Mouse (Mus musculus) lung, postnatal 0 days (tissue): ENCODE measurements at regions not wholly inside any gene's neighbourhood (a gene's known extent, or its start where the extent isn't known, plus 50 kb on each side); places are given as distances from the start of the nearest gene placed in this dataset.
"Not testable (repeated sequence)": the region's sequence is repeated elsewhere in the genome, so short reads cannot be mapped to it uniquely, and the experiment has no call there.

Experiments
- CTCF ChIP-seq: IDR thresholded peaks from 2 replicates; pipeline ENCODE4 v1.5.1; 2016; ENCODE audit warnings: antibody characterized with exemption, mild to moderate bottlenecking
- EP300 ChIP-seq: IDR thresholded peaks from 2 replicates; pipeline ENCODE4 v1.6.1; 2016; ENCODE audit warnings: antibody characterized with exemption, mild to moderate bottlenecking, control low read depth

DNA sequence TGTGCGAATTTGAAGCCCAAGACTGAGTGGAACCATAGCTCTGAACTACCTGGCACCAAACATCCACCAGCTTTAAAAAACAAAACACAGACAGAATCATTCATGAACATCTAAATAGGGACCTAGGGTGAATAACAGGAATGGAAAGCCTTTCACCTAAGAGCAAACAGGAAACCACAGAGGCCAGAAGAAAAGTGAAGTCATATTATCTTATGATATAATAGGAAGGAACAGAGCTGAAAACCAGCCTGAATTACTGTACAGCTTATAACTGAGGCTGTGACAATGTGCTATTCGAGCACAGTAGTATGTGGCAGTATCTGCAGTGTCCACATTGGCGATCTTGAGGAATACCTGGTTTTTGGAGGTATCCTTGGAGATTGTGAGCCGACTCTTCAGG is 753.8 kb upstream of the Zfp386 start:
- not testable (repeated sequence) for TF ChIP-seq CTCF, EP300
